ENCODE assay signal across 7 mouse cellular contexts in the genomic region with DNA sequence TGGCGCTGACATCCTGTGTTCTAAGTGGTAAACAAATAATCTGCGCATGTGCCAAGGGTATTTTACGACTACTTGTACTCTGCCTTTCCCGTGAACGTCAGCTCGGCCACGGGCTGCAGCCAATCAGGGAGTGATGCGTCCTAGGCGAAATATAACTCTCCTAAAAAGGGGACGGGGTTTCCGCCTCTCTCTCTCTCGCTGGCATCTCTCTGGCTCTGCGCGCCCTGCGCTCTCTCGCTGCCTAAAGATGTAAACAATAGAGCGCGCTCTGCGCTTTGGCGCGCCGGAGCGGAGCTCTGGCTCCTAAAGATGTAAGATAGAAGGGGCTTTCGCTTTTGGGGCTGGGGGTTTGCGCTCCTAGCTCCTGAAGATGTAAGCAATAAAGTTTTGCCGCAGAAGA. TPM values are rescaled to one million over a fixed set of nuclear protein-coding genes. Genes with fewer than 3 reads are reported as not detected.
DNase-seq lines count a peak whose midpoint lies in the region; TF ChIP-seq lines count a peak whose summit lies in the region.
"Not testable (repeated sequence)": the region's sequence is repeated elsewhere in the genome, so short reads cannot be mapped to it uniquely, and the experiment has no call there.

No protein-coding gene starts in this region.

- TF ChIP-seq POLR2A in cerebellum, adult 2 months (IDR thresholded peaks at IDR 0.05; ENCODE audit: borderline replicate concordance, insufficient read depth, low read length): not testable (repeated sequence)

- H3K4me1 ChIP-seq in cerebellum, adult 2 months (ENCODE audit: control insufficient read depth, insufficient read depth, low read length): not testable (repeated sequence)

- DNase-seq in cerebellum, adult 2 months: peak; percentile 14 to 22
- DNase-seq in gastrocnemius, postnatal 14 days: peak; percentile 10
- peak; percentile 5 for DNase-seq in kidney, adult 11 months
- DNase-seq in kidney, postnatal 25 days: peak; percentile 12 to 49
- DNase-seq in ovary, adult 18-20 months (ENCODE audit: low spot score): peak; percentile 16
- peak; percentile 17 for DNase-seq in thymus, adult 18-20 months
- peak; percentile 35 for DNase-seq in urinary bladder, postnatal 10 days (ENCODE audit: low spot score)

- WGBS in cerebellum, adult 2 months: 98% methylated on average over 20 of the region's 26 CpGs

- TF ChIP-seq CTCF in cerebellum, adult 2 months (IDR thresholded peaks at IDR 0.05; ENCODE audit: borderline replicate concordance, insufficient read depth, low read depth, low read length): not testable (repeated sequence)

- not testable (repeated sequence) for H3K4me3 ChIP-seq in cerebellum, adult 2 months (replicated peaks; ENCODE audit: insufficient read depth, low read depth, low read length)

- not testable (repeated sequence) for H3K27ac ChIP-seq in cerebellum, adult 2 months (ENCODE audit: insufficient read depth, low read length)

- intact Hi-C loops in gastrocnemius, postnatal 14 days (cut with DNase I; ENCODE audit: low total_unique reads): not testable (repeated sequence)

- H3K27me3 ChIP-seq in cerebellum, adult 2 months (ENCODE audit: control insufficient read depth, insufficient read depth, low read length): not testable (repeated sequence)

RNA-seq across cellular contexts. Expression of a gene that starts 44.8 kb away (rescaled TPM):
- 18.8 and 19.8 TPM in 2 replicates for polyA plus RNA-seq in cerebellum, adult 2 months (2012; rRNA removed)
- 1 to 10 TPM; 2.4 to 2.6 TPM for total RNA-seq in gastrocnemius, postnatal 14 days (2021)
